Mouse (Mus musculus) thymus, postnatal 25 days (tissue): ENCODE data around the gene Prap1.
"Not testable (repeated sequence)": the region's sequence is repeated elsewhere in the genome, so short reads cannot be mapped to it uniquely, and the experiment has no call there.

Experiments used
- DNase-seq: peaks from one replicate; pipeline ENCODE4 v3.0.0; 2022

Prap1 gene

DNA sequence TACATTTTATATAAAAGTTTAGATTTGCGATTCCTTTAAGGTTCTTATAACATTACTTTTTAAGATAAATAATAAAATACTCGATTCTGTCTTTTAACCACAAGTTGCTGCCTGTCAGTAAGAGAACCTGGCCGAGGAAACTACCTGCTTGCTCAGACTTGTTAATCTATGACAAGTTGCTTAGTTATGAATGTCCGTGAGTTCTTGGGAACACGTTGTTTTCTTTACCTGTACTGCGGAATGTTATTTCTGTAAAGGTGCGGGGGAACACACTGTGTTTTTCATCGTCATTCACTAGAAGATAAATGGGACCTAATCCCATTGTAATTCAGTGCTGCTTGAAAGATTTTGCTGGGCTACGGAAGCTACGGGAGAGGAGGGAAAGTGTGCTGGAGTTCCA, 2.6 kb upstream of the Prap1 start:
- no peak for DNase-seq

DNA sequence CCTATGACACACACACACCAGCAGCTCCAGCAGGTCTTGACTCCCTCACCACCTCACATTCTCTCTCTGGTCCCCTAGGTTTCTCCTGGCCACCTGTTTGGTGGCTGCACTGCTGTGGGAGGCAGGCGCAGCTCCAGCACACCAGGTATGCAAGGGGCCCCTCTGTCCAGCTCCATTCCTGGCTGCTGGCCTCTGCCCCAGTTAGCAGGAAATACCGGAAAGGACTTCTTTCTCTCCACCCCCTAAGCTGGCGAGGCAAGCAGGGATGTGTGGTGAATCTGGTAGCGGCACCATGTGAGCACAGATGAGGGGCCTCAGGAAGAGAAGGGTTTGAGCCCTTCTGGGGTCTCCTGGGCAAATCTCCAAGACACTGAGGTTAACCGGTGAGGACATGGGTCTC, 1.8 kb downstream of the Prap1 start:
- no peak for DNase-seq

DNA sequence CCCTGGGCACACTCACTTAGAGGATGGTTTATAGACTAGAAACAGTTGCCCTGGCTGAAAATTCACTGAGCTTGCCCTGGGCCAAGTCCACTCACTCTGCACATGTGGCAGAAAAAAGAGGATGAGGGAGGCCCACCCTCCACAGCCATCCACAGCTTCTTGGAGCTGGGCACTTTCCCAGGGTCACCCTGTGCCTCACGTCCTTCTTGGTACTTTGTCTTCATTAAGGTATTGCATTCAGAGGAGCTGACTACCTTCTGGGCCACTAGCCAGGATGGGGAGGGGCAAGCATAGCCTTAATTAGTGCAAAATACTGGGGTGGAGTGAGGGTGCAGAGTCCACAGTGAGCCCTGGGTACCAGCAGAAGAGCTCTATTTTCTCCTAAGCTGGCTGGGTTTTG, 2.4 kb downstream of the Prap1 start:
- DNase-seq: no peak

DNA sequence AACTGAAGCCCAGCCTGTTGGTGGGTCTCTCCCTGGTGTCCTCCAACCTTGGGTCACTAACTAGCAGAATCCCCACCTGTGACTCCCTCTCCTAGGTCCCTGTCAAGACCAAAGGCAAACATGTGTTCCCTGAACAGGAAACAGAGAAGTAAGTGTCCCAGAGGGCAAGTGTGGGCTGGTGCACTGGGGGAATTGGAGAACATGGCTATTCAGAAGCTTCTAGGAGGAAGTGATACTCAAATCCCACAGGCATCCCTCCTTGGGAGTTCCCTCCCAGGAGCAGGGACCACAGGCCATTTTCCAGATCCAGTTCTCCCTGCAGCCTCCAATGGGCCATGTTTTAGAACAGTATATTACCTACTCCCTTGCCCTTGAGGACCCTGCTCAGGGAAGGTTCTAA, 2.9 kb downstream of the Prap1 start:
- no peak for DNase-seq

DNA sequence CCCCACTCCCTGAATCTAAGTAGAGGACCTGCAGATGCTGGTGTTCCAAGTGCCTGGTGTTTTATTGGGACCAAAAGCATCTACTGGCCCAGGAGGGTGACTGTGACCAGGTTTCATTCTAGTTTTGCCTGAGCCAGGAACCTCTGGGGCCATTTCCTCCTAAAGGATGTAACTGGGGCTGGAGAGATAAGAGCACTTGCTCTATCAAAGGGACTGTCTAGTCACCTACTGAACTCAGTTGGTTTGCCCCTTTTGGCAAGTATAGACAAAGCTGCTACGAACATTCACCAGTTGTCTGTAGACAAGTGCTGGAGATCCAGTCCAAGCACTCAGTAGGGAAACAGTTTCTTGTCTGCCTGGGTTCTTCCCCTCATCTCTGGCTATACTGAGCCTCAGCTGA, 5.3 kb downstream of the Prap1 start:
- DNase-seq: no peak

DNA sequence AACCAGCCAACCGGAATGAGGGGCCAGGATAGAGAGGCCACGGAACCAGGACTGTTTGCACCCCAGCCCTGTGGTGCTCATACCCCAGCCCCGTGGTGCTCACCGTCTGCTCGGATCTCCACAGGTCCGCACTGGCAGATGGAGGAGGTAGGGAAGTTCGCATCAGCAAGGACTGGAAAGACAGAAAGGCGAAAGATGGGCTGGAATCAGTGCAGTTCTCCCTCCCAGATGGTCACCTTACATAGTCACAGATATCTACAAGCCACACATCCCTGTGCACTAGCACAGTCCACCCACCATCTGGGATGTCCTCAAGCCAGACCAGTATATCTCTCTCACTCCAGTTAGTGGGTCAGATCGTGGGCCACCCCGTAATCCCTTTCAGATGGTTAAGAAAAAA, 8.3 kb downstream of the Prap1 start:
- DNase-seq: no peak

DNA sequence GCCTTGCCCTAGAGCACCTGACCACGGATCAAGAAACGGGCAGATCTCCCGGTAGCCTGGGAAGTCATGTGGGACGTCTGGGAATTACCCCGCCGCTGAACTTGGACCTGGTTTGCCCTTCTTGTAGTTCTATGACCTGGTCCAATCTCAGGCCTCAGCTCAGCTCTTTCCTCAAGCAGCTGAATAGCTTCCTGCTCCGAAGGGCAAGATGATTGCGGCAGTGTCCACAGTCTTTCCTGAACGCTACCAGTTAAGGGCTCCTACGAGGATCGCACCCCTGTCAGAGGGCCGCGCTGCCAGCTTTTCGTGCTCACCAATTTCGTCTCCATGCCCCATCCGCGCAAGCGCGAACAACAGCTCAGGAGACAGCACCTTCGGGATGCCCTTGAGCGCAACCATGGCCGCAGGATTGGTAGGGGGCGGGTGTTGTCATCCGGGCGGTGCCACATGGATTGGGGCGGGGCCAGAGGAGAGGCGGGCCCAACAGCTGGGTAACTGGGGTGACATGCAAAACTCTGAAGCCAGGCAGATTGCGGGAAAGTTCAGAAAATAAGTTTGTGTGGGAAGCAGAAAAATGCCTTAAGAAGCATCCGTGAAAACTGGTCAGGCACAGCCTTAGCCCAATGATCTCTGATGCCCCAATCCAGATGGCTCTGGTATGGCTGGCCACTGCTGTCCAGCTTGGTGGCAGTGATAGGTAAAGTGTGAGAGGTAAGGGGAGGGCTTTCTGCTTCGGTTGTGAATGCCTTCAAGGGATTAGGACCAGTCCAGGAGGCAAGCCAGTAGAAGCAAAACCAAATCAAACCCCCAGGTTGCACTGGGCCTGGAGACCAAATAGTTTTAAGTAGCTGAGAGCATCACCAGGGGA, 9.0 kb downstream of the Prap1 start, which contains the start of gene Fuom:
Gene Fuom (minus strand): TSS at position 449 of the 868 bp plus-strand sequence.
- DNase-seq: peak; percentile 87

DNA sequence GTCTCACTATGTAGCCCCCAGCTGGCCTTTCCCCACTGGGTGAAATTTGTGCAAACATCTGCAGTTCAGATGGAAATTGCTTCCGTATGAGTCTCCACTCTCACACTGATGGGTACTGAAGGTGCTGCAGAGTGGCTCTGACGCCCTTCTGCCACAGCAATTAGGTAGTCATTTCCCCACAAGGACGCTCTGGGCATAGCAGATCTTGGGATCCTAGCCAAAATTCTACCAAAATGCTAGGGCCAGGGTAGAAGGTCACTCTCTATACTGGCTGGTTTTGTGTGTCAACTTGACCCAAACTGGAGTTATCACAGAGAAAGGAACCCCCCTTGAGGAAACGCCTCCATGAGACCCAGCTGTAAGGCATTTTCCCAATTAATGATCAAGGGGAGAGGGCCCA, 10.8 kb downstream of the Prap1 start:
- DNase-seq: no peak

DNA sequence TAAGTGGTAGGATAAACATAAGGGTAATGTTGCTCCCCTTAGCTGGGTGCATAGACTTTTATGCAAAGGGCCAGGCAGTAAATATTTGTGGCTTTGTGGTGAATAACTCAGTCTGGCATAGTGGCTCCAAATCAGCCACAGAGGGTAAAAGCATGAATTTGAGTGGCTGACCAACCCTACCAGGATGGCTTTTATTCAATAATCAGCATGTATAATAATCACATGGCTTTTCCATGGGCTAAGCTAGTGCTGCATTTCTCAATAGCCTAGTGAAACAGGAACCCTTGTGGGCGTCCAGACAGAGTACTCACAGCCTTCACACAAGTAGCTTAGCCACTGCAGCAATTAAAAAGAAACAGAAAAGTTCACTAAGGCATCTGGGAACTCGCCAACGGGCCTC, 18.7 kb downstream of the Prap1 start:
- no peak for DNase-seq

DNA sequence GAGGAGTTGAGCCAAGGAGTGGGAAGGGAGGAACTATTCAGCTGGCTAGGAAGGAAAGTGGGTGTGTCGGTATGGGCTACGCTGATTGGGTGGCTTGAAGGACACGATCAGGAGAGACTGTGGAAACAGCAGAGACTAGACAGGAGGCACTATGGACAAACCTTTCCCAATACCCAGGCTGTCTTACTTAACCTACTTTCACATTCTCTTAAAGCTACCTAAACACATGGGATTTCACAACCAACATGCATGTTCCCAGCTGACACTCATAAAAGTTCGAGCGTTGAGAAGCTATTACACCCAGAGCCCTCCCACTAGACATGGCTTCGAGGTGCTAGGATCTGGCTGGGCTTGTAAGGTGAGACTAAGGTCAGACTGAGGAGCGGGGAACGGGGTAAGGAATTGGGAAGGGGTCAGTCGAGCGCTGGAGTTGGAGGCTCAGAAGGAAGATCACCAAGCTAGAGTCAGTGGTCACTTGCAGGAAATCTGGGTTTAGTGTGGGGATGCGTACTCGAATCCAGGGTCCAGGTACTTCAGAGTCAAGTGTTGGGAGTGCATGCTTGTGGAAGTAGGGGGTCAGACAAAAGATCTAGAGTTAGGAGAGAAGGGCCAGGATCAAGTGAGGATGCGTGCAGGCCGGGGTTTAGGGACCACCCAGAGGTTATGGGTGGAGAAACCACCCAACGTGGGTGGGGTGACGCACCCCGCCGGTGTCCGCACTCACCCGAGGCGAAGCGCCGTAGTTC, 22.6 kb downstream of the Prap1 start, which contains the start of gene Paox:
Gene Paox (plus strand): TSS at position 217 of the 746 bp plus-strand sequence.
- peak; percentile 20 for DNase-seq

DNA sequence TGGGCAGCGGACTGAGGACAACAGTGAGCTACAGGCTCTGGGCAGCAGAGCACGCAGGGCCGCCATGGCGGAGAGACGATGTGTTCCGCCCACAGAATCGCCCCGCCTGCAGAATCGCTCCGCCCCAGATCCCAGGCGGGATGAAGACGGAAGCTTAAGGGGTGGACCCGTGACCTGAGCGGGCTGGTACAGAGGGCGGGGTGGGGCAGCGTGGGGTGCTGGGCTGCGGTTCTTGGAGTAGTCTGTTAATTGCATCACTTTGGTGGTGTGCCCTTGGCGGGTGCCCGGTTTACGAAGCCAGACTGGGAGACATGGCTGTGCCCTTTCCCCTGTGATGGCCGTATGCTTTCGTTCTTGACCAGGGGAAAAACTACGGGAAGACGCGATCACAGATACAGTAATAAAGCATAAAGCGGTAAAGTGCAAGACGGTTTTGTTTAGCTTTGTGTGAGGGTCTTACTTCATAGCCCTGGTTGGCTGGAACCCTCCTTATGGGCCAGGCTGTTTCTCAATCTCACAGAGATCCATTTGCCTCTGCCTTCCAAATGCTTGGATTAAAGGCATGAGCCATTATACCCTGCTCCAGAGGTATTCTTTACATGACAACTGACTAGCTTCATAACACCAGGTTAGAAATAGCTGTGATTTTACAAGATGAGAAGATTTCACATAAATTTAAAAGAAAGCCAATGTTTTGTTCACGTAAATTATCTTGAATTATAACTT, 23.3 kb downstream of the Prap1 start, which contains the start of gene Echs1:
Gene Echs1 (minus strand): TSS at position 148 of the 726 bp plus-strand sequence.
- DNase-seq: peak; percentile 88

DNA sequence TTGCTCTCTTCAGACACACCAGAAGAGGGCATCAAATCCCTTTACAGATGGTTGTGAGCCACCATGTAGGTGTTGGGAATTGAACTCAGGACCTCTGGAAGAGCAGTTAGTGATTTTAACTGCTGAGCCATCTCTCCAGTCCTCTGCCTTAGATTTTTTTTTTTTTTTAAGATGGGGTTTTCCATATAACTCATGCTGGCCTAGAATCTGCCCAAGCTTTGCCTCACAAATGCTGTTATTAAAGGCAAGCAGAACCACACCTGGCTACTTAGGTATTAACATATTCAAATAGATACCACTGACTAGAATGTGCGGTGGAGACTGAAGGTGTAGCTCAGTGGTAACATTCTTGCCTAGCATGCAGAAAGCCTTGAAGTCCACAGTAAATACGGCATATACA, 27.3 kb downstream of the Prap1 start:
- no peak for DNase-seq

DNA sequence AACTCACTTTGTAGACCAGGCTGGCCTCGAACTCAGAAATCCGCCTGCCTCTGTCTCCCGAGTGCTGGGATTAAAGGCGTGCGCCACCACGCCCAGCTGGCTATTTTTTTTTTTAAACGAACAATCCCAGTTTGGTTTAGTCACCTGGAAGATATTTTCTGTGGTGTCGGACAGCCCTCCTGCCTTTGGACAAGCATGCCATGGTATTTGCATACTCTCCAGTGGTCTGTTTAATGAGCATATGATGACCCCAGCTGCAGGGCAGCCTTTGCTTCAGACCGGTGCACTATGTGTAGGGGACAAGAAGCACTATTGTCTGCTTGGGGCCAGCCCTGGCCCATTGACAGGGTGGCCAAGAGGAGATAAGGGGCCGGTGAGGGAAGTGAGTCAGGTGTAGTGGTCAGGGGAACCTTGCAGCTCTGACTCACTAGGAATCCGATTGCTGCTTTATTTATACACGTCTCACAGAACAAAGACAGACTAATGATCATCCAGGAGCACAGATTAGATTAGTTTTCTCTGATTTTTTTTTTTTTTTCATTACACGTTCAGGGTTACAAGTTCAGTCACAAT, 28.2 kb downstream of the Prap1 start:
- no peak for DNase-seq

DNA sequence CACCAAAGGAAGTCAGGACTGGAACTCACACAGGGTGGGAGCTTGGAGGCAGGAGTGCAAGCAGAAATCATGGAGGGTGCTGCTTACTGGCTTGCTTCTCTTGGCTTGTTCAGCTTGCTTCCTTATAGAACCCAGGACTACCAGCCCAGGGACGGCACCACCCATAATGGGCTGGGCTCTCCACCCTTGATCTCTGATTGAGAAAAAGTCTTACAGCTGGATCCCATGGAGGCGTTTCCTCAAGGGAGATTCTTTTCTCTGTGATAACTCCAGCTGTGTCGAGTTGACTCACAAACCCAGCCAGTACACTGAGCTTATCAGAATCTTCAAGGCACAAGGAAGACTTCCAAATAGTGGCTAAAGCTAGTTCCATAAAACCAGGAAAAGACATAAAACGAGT, 29.6 kb downstream of the Prap1 start:
- no peak for DNase-seq

DNA sequence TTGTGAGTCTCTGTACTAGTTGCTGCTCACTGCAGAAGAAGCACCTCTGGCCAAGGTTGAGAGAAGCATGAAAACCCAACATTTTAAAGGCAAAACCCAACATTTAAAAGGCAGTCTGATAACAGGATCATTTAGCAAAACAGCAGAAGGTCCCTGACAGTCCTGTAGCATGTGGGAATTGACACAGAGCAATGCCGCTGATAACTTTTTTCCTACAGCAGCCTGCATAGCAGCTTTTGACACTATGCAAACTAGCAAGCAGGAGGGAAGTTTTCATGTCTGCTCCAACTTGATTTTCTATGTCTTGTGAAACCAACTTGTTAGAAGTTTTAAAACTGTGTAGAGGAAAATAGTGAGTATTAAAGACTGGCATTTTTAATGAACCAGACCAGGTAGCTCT, 31.2 kb downstream of the Prap1 start:
- DNase-seq: no peak

DNA sequence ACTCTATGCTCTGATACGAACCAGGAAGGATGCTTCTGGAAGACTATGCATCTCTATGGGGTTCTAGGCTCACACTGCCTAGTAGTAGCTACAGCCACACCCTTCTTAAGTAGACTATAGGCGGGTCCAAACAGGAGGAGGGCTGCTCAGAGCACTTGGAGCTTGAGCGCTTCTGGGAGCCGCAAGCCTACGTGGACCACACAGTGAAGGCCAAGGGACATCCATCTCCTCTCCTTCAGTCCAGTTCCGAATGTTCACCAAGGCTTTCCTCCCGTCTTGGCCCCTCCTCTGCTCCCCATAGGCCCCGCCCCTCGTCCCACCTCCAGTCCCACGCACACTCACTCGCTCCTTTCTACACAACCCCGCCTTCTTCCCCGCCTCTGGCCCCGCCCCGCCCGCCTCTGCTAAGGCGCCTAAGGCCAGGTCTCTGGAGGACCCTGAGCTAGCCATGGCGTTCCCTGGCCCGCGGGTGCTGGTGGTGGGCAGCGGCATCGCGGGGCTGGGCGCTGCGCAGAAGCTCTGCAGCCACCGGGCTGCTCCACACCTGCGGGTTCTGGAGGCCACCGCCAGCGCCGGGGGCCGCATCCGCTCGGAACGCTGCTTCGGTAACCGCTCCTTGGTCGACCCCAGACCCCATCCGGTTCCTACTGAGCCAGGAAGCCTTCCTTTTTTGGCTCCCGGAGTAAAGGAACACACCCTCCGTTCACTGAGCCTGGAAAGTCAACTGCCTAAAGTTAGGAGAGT, 32.3 kb downstream of the Prap1 start:
- peak; percentile 93 for DNase-seq

DNA sequence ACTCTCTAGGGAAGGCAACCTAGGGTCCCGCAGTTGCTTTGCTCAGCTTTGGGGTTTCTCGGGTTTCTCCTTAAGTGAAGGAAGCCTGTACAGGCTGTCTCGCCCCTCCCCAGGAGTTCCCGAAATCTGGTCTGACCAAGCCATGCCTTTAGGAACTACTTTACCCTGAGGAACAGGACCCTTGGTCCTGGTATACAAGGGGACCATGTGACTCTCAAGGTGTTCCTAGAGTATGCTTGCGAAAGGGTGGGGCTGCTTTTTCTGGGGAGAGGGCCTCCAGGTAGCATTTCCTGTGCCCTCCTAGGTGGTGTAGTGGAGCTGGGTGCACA, 32.8 kb downstream of the Prap1 start:
- no peak for DNase-seq

DNA sequence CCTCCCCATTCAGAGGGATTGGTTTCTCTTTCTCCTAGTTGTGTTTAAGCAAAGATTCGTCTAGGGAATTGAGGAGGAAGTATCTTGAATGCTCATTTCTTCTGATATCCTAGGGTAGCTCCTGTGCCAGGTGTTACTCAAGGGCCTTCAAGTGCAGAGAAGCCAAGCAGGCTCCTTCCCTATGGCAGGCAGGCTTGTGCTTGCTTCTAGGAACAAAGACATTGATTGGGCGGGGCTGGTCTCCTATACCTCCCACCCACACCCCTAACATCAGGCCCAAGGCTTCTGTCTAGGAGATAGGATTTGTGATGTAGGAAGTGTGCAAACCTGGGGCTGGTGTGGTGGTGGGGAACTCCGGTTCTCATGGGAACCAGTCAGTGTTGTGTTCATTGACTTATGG, 33.7 kb downstream of the Prap1 start:
- DNase-seq: no peak

DNA sequence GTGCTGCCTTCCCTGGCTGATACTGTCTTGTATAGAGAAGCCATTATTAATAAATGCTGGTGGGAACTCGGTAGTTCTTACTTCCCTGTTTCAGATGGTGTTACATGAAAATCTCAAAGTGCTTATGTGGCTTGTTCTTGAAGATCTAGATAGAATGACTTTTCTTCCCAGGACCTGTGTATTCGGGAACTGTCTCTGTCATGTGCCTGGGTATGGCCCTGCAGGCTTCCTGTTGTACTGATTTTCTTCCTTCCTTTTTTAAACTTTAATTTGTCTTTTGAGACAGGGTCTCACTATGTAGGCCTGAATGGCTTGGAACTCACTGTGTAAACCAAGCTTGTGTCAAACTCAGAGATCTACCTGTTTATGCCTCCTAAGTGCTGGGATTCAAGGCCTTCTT, 34.7 kb downstream of the Prap1 start:
- no peak for DNase-seq

DNA sequence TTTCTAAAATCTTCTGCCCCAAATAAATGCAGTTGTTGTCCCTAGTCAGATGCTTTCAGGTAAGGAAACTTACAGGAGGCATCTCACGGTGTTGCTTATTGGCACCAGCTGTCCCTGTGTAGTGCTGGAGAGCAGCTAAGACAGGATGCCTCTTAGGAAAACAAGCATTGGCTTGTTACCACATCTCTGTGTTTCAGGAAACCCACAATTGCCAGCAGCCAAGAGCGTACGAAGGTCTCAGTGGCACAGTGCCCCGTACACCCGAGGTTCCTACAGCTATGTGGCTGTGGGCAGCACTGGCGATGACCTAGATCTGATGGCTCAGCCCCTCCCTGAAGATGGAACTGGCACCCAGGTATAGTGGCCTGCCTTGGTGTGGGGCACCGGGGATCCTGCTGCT, 39.0 kb downstream of the Prap1 start:
- DNase-seq: not testable (repeated sequence)

DNA sequence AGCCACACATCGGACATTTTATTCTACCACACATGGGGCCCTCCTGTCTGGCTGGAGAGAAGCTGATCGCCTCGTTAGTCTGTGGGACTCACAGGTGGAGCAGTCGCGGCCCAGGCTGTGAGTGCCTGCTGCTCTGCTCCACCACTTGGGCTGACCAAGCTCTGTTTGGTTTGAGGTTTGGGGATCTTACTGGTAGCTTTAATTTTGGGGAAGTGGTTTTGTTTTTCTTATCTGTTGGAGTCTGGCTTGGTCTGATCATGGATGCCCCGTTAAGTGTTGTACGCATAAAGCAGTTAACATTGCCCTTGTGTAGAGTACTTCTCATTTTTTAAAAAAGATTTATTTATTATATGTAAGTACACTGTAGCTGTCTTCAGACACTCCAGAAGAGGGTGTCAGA, 40.8 kb downstream of the Prap1 start:
- not testable (repeated sequence) for DNase-seq

DNA sequence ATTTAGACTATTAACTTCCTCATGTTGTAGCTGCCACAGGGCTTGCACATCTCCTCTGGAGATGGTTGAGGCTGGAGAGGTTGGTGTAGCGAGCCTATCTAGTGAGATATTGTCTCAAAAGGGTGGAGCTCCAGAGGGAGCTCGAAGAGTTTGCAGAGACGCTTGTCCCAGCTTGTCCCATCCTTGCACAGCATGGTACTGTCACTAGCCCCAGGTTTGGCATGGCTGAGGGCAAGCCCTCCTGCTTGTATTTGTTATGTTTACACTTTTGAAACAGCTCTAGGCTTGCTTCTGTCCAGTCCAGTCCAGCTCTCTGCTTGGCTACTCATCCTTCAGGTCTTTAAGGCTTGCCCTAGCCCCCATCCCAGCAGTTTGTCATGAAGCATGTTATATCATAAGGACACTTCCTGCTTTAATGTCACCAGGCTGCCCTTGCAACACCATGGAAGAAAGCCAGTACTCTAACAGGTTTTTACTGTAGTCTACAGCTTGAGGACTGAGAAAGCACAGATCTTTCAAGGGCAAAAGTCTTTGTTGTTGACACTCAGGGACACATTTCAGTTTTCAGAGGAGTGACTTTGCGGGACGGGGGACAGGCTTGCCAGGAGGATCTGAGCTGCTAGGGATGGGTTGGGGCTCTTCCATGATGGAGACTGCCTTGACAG, 42.0 kb downstream of the Prap1 start:
- no peak for DNase-seq
